Mouse (Mus musculus): ENCODE data around the gene Ywhab.

DNA sequence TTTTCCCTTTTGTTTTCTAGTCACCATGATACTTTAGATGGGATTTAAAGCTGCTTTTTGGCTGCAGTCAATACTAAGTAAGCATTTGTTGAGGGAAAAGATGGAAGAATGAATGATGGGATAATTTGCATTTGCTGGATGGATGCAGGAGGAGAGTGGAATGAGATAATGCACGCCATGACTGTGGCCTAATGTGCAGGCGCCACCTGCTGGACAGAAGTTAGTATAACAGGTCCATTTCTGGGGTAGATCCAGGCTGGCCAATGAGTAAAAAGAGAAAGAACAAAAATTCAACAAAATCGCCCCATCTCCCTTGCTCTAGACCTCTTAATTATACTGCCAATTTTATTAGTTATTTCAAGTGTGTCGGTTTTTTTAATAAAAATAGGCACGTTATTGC, 26.2 kb upstream of the Ywhab start:
- no peak for TF ChIP-seq FLI1 (IDR thresholded peaks at IDR 0.05; ENCODE audit: low read length)
- no peak for TF ChIP-seq GATA1 (IDR thresholded peaks at IDR 0.05; ENCODE audit: borderline replicate concordance, low read length)
